Mouse (Mus musculus) cerebellum, postnatal 10 days (tissue): Measurements from ENCODE around the gene Sbf2.
"Not testable (repeated sequence)": the region's sequence is repeated elsewhere in the genome, so short reads cannot be mapped to it uniquely, and the experiment has no call there.

Source experiments
- DNase-seq, 2 experiments: peaks; one replicate each; pipeline ENCODE4 v3.0.0; 2021; ENCODE audit warnings: mixed read lengths in 2 of 2

The Sbf2 gene

DNA sequence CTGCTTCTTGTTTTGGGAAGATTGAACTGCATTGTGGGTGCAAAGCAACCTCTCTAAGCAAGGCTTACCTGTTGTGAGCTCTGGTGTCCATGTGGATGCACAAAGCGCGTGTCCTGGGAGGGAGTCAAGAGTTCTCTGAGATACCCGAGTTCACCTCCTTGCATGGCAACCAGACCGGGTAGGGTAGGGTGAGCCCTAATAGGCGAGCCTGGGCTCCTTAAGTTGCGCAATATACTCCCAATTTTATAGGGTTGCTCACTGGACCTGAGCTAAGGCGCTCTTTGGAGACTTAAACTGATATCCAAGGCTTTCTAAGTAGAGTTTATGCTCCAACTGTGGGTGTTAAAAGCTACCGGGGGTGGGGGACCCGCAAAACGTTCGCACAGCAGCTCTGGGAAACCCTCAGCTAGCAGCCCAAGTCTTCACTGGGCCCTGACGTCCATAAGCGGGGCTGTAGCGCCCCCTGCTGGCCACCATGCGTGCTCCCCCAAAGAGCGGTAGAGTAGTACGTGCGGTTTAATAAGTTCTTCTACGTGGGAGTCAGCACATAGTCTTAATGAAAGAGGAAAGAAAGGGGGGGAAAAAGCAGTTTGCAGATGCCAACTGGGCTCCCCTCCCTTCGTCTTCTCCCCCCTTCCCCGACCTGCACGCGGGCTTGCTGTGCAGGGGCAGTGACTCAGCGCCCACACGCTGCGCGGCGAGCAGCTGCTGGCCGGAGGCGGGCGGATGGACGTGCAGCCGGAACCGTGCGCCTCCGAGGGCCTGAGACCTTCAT is 15.4 kb upstream of the Sbf2 start:
- DNase-seq, result peak; percentile 91 to 93

DNA sequence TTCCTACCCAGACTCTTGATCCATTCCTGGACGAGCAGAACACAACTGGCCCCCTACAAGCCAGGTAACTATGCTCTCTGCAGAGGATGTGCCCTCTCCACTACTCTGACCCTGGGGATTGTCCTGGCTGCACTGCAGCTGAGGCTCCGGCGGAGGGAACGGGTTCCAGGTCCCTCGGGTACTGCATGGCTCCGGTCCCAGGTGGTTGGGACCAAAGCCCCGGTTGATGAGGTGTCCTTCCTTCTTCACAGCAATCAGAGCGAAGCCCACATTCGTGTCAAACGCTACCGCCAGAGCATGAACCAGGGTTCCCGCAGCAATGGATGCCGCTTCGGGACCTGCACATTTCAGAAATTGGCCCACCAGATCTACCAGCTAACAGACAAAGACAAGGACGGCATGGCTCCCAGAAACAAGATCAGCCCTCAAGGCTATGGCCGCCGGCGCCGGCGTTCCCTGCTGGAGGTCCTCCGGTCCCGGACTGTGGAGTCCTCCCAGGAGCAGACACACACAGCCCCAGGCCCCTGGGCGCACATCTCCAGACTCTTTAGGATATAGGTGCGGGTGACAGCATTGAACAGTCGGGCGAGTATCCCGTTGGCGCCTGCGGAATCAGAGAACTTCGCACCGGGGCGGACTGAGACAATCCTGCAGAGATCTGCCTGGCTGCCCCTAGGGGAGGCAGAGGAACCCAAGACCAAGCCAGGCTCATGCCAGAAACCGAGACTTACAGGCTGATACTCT is 14.1 kb upstream of the Sbf2 start:
- DNase-seq, result peak; percentile 45 to 53

DNA sequence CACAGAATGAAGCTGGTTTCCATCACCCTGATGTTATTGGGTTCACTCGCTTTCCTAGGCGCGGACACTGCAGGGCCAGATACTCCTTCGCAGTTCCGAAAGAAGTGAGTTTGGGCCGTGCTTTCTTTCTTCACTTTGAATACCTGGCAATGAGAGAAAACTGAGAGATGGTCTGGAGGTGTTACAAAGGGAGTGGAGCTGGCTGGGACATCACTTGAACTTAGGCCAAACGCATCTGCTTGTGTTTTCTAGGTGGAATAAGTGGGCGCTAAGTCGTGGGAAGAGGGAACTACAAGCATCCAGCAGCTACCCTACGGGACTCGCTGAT is 13.5 kb upstream of the Sbf2 start:
- DNase-seq, result peak in 1 of 2 experiments; percentile 21

DNA sequence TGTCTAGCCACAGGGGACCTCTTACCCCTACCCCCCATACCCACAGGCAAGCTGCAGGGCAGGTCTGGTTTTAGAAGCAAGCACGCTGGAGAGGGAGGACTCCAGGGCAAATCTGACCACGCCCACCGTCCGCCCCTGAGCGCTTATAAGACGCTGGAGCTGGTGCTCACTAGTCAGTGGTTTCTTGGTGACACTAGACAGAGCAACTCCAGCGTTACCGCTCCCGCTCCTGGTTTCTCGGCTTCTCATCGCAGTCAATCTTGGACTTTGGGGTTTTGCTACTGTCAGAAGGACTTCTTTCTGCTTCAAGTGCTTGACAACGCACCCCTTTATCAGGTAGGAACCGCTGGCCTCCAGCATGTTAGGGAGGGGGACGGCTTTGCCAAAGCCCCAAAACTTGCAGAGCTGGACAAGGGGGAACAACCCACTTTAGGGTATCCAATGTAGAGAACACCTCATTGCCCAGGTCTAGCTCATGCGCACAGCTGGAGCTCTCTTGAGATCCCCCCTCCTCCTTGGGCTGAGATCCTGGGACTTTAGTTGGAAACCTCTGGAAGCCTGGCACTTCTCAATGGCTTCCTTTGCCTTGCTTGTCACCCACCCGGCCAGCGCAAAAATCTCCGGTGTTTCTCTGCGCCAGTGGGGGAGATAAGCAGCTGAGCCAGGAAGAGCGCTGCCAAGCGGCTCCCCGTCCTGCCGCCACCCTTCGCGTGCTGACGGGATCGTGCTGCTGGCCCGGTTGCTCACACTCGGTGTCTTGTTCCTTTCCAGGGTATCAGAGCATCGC is 13.0 kb upstream of the Sbf2 start, which contains the start of gene Adm:
Gene Adm, plus strand, starts transcription at position 176 of the 787 bp plus-strand sequence.
- peak; percentile 64 to 65 for DNase-seq

DNA sequence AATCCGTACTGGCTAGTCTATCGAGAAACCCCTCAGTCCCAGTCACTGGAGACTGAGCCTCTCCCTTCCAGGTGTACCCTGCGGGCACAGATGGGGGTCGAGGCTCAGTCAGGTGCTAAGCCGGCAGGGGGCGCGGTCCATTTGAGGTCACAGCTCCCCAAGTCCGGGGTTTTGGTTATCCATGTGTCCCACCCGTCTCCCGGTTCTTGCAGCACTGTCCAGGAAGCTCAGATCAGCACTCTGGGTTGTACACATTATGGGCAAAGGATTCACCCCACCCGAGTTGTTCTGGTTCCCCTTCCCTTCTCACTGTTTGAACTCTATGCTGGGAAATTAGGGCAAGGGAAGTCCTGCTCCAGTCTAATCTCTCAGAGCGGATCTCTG is 12.4 kb upstream of the Sbf2 start:
- DNase-seq, result peak; percentile 43 to 48

DNA sequence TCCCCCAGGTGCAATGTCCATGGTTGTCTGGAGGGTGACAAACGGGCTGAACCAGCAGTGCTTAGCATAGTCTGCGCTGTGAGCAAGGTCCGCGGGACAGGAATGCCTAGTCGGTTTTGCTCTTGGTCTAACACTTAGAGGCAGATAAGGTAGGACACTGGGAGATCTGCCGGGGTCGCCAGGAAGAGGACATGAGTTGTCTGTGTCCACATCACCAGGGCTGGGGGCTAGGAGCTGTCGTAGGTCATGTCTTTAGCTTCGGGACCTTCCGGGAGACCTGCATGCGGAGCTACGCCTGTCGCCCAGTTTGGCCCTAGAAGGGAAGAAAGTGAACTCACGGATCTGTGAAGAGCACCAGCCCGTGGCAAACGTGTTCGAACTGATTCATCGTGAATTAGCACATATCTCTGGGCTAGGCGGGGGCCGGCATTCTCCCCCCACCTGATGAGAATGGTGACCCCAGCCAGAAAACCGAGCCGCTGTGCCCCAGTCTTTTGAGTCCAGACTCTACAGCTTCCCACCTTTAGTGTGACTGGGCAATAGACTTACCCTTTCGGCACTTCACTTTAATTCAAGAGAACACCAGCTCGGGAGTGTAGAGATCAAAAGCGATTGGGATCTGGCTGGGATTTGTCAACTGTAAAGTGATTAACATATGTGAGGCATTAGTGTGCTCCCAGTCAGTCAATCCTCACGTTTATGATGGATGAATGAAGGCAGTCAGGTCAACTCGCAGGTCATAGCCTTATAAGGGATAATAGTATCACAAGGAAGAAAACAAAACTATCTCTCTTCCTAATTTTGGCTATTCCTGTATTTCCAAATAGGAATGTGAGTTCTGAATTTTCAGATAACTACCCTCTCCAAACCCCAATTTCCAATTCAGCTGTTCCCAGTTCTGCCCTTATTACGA is 11.7 kb upstream of the Sbf2 start:
- DNase-seq, result no peak

DNA sequence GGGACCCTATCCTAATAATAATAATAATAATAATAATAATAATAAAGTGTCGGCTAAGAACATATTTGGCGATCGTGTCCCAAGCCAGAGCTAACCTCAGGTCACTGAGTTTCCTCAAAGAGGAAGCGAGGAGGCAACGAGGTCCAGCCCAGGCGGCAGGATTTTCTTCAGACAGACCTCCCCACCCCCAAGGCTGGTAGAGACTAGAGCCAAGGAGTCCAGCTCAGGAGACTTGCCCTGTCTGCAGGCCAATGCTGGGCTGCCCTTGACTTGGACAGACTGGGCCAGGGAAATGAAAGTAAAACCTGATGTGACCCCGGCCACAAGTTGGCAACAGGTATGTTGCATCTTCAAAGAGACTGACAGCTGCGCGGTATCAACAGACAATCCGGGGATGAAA is 10.8 kb upstream of the Sbf2 start:
- DNase-seq, result no peak

DNA sequence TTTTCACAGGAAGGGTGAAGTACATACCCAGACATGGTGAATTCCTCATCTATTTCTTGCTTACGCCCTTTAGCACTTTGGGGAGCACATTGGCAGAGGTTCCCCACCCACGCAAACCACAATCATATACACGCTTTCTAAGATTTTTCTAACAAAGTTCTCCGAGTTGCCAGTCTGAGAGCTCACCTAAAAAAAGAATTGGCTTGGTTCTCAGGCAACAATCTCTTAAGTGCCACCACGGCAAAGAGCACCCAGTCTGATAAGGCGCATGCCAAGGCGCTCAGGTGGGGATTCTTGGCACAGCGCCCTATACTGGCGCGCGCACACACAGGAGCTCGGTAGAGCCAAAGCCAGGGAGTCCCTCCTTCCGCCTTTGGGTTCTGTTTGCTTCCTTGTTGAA is 10.2 kb upstream of the Sbf2 start:
- peak in 1 of 2 experiments; percentile 25 for DNase-seq

DNA sequence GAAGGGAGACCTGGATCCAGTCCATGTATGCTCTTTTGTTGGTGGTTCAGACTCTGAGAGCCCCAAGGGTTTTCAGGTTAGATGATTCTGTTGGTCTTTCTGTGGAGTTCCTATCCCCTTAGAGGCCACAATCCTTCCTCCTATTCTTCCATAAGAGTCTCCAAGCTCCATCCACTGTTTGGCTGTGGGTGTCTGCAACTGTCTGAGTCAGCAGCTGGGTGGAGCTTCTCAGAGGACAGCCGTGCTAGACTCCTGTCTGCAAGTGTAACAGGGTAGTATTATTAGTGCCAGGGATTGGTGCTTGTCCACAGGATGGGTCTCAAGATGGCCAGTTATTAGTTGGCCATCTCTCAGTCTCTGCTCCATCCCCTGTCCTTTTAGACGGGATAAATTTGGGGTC is 9.3 kb upstream of the Sbf2 start:
- DNase-seq, result no peak

DNA sequence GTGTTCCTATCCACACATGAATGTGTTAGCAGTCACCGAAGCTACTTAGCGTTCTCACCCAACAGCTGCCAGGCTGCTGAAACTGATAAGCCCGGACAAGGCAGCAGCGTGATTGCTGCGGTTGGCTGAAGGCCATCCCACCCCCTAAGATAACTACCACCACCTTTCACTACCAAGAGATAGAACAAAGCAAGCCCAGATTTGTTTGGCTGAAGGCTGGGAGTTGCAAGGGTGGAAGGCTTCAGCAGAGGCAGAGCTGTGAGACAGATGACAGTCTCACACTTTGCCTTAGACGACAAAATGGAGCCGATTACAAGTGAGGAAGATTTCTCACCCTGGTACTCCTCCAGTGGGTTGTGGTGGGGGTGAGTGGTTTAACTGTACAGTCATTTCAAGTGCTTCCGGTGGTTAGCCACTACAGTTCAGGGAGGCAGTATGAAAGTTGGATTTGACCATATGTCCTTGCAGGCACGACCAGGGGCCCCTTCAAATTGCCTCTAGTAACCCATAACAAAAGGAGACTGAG is 4.4 kb upstream of the Sbf2 start:
- DNase-seq, result no peak

DNA sequence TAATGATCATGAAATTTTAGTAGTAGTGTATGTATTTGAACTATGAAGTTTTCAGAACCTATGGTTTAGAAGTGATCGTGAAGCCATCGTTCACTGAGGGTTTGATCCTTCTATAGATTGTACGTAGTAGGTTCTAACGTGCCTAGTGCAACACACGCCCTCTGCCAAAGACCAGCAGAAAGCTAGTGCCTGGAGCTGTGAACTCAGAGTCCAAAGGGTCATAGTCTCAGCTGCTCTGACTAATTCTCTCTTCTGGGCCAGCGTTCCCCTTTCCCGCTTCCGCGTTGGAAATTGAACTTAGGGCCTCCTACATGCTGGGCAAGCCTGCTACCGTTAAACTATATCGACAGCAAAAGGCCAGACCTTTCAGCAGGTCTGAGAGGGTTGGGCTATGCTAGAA is 1.1 kb upstream of the Sbf2 start:
- DNase-seq, result no peak

DNA sequence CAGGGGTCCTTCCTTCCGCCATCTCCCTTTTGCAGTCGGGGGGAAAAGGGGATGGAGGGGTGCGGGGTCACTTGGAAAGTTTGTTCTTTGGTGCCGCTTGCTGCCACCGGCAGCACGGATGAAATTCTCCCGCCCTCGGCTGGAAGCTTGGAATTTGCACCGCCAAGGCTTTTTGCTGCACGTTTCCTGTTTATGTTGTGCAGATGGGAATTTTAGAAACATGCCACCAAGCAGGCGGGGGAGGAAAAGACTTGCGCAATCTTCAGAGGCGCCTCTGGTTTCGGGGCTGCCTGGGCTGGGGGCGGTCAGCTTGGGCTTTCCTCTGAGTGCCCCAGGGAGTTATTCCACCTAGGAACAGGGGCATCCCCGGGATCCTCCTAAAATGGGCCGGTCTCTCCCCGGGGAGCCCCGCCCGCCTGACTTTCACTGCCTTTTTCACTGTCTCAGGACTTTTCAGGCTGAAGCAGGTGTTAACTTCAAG is 469 bp upstream of the Sbf2 start:
- peak; percentile 56 to 61 for DNase-seq

DNA sequence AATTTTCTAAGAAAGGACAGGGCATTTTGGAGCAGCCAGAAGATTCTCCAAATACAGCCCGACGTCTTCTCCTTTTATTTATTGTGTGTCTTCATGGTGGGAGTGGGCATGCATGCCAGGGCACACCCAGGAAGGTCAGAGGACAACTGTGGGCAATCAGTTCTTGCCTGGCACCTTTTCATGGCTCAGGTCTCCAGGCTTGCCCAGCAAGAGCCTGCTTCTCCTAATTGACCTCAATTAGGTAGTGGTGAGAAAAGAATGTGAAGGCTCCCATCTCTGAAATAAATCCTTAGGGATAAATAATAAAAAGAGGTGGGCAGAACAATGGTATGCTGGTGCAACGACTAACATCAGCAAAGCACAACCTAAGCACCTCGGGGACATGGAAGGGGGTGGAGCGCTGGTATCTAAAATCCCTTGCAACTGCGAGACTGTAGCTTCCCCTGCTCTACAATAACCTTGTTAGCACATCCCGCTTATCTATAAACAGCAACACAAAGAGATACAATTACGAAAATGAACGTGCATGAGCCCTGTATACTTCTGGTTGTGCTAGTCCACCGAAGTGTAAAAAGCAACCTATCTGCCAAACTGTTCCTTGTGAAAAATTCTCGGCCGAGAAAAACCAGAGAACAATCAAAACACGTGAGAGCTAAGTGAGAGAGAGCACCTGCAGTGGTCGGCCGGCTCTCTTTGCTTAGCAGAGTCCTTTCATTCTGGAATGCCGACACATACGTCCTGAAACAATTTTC is 1.2 kb downstream of the Sbf2 start:
- DNase-seq, result peak in 1 of 2 experiments; percentile 41

DNA sequence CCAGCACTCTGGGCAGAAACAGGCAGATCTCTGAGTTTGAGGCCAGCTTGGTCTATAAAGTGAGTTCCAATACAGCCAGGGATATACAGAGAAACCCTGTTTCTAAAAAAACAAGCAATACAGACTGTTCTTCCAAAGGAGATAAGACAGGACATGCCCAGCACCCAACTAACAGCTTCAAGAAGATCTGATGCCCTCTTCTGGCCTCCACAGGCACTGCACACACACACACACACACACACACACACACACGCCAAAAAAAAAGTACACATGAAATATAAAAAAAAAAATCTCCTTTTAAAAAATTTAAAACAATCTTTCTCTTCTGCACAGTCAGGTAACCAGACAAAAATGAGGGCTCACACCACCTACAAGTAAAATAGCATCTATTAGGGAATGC is 7.8 kb downstream of the Sbf2 start:
- no peak for DNase-seq

DNA sequence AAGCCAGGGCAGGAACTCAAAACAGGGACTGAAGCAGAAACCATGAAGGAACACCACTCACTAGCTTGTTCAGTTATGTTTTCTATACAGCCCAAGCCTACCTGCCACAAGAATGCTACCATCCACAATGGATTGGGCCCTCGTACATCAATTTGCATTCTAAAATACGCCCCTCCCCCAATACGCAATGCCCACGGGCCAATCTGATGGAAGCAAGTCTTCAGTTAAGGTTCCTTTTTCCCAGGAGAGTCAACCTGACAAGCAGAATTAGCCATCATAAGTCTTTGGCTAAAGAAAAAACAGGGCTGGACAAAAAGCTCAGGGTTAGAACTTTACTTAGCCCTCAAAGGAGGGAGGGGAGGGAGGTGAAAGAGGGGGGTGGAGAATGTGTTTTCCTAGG is 9.2 kb downstream of the Sbf2 start:
- no peak for DNase-seq

DNA sequence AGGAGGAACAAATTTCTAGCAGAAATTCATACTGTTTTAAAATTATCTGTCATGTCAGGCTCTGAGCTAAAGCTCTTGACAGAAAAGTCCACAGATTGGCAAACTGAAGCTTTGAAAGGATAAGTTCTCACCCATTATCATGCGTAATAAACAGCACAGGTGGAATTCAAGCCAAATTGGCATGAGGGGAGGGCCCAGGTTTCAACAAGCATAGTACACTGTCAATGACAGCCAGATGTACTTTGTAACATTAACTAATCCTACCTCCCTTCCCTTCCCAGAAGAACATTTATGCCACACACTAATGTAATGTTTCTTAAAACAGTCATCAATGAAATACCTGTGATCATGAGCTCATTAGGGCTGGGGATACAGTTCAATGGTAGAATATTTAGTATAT is 17.6 kb downstream of the Sbf2 start:
- no peak for DNase-seq

DNA sequence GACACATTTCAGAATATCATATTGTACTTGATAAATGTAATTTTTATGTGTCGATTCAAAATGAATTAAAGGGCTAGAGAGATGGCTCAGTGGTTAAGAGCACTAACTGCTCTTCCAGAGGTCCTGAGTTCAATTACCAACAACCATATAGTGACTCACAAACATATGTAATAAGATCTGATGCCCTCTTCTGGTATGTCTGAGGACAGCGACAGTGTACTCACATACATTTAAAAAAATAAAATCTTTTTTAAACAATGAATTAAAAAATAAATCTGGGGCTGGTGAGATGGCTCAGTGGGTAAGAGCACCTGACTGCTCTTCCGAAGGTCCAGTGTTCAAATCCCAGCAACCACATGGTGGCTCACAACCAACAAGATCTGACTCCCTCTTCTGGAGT is 20.7 kb downstream of the Sbf2 start:
- DNase-seq, result not testable (repeated sequence)

DNA sequence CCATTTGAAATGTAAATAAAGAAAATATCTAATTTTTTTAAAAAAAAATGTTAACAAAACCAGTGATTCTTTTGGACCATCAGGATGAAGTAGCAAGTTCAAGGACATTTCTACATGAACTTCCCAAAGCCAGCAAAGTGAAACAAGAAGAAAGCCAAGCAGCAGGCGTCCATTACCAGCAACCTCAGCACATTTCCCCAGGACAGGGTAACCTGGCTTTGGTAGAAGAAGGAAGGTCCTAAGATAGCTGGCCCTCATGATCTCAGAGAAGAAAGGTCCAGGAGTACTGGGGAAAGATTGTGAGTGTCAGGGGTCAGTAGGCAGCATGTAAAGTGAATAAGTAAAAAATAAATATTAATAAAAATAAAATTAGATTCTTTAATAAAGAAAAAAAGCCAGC is 27.0 kb downstream of the Sbf2 start:
- no peak for DNase-seq

DNA sequence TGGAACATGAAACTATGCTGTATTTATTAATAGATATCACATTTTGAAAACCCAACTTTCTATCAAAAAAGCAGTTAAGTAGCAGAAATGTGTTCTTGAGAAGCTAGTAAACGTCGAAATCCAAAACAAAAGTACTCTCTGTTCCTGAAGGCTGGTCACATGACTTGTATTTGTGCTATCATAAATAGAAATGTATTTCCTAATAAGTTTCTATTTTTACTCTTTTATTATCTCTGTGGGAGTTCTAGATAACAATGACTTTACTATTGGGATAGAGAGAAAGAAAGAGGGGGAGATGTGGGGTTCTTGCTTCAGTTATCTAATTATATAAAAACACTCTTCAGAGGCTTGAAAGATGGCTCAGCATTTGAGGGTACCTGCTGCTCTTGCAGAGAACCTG is 29.5 kb downstream of the Sbf2 start:
- no peak for DNase-seq

DNA sequence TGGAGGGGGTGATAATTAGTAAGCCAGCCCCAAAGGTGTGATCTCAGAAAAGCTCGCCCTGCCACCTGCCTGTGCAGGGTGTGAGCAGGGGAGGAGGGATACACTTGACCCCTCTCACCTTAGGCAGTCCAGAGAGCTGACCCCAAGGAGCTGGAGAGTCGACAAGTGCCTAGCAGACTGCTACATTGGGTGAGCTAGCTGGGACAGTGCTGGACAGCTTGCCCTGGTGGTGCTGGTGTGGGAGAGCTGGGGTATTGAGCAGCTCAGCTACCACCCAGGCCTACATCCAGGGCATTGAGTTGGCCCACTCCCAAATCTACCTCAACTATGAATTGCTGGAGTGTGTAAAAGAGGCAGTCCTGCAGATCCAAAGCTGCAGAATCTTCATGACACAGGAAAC is 30.6 kb downstream of the Sbf2 start:
- DNase-seq, result peak; percentile 15 to 17

DNA sequence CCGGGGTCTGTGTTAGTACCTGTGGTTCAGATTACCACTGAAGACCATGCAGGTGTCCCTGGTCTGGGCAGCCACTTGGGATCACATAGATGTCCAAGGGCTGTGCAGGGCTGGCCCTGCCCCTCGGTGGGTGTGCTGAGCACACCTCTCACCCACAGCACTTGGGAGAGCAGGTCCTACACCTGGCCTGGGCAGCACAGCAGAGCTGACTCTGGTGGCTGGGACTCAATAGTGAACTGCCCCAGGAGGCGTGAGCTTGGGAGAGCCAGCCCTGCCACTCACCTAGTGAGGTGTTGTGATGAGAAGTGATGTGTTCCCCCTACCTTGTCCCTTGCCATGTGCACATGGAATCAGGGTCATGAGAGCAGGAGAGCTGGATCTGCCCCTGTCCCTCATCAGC is 31.0 kb downstream of the Sbf2 start:
- no peak for DNase-seq
